Mouse (Mus musculus): Measurements from ENCODE around the gene Iqsec1.

Gene Iqsec1

DNA sequence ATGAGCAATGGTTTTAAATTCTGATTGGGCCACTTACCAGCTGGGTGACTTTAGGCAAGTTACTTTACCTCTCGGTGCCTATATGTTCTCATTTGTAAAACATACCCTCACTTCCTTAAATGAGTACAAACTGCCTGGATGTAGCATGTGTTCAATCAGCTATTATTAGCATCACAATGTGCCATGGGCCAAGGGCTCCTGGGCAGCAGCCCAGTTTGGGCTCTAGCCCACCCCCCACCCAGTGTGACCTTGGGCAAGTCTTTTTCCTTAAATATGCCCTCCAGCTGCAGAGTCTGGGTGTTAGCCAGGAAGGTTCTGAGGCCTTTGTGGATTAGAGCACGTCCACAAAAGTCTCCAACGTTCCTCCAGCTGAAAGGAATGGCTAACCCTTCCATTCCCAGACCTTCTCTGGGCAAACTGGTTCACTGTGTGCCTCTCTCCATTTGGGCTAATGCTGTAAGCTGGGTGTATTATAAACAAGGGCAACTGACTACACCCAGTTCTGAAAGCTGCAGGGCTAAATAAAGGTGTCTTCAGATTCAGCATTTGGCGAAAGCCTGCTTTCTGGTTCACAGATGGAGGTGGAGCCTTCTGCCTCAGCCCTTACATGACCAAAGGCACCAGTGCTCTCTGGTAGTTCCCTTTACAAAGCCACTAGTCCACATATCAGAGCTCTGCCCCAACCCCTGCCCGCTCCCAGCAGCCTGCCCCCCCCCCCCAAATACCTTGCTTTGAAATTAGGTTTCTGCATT is 101.3 kb downstream of the Iqsec1 start:
- DNase-seq (ENCODE audit: low spot score): no peak

GRCm38 (mm10) chr6:90885626-90886025 is 102.9 kb downstream of the Iqsec1 start:
- no peak for DNase-seq (ENCODE audit: low spot score)

- DNase-seq (ENCODE audit: low spot score): no peak
Measured at GRCm38 (mm10) chr6:90884631-90885030, 103.9 kb downstream of the Iqsec1 start.

DNA sequence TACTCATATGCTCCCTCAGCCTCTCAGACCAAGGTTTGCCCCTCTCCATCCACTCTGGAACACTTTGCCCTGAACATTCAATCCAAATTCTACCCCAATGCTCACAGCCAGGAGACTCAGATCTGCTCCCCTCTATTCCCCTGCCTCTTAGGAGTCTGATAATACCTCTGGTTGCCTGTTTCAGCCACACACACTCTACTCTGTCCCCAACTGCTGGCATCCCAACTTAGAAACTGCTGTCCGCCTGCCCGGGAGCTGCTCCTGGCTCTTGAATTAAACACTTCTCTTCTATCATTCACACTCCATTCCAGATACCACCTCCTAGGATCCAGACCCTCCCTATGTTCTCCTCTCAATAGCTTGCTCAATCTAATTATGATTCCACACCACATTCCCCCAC is 107.5 kb downstream of the Iqsec1 start:
- no peak for DNase-seq (ENCODE audit: low spot score)

GRCm38 (mm10) chr6:90880404-90880803 is 108.1 kb downstream of the Iqsec1 start:
- no peak for DNase-seq (ENCODE audit: low spot score)

GRCm38 (mm10) chr6:90871581-90871980 is 116.9 kb downstream of the Iqsec1 start:
- no peak for DNase-seq (ENCODE audit: low spot score)

DNA sequence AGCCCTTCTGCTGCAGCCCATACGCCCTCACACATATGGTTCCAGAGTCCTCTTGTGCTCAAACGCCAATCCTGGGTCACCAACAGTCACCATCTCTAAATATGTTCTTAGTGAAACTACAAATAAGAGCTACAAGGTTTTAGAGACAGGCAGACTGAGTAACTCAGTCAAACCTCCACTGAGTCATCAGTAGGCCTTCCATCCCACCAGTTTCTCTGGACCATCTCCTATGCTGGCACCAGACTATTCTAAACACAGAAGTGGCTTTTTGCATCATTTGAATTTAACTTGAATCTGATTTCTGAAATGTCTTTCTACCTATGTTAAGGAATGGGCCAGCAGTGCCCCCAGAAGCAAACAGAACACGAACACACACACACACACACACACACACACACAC is 120.5 kb downstream of the Iqsec1 start:
- no peak for DNase-seq (ENCODE audit: low spot score)

DNA sequence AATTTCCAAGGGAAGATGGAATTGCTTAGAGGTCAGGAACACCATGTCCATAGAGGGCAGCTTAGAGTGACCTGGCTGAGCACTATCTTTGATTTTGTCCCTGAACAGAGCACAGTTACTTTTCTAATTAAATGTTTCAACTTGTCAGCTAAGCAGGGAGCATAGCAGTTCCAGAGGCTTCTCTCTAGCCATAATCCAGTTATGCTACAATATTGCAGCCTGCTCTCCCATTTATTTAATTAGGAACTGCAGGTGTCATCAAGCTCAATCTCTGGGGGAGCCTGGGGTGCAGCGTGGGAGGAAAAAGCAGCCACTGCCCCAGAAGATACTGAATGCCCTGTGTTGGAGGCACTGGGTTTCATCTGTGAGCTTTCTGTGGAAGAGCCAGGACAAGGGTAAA is 127.1 kb downstream of the Iqsec1 start:
- no peak for DNase-seq (ENCODE audit: low spot score)

- DNase-seq (ENCODE audit: low spot score): no peak
Measured at GRCm38 (mm10) chr6:90857844-90858243, 130.6 kb downstream of the Iqsec1 start.

DNA sequence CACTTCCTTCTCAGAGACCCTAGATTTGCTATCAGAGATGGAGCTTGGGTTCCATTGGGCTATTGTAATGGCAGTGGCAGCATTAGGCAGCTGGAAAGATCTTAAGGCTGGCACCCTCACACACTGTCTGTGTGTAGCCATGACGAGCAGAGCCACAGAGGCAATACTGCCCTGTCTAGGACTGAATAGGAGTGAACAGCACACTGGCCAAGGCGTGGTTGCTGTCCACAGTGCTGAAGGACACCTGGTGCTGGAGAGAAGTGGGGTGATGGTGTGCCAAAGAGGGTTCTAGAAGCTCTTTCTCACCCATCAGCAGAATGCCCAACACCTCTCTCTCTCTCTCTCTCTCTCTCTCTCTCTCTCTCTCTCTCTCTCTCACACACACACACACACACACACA is 136.1 kb downstream of the Iqsec1 start:
- DNase-seq (ENCODE audit: low spot score): no peak

GRCm38 (mm10) chr6:90848068-90848467 is 140.4 kb downstream of the Iqsec1 start:
- DNase-seq (ENCODE audit: low spot score): no peak

GRCm38 (mm10) chr6:90847523-90847922 is 141.0 kb downstream of the Iqsec1 start:
- DNase-seq (ENCODE audit: low spot score): no peak

GRCm38 (mm10) chr6:90839972-90840371 is 148.5 kb downstream of the Iqsec1 start:
- DNase-seq (ENCODE audit: low spot score): no peak

- DNase-seq (ENCODE audit: low spot score): no peak
Measured at GRCm38 (mm10) chr6:90836749-90837148, 151.7 kb downstream of the Iqsec1 start.

DNA sequence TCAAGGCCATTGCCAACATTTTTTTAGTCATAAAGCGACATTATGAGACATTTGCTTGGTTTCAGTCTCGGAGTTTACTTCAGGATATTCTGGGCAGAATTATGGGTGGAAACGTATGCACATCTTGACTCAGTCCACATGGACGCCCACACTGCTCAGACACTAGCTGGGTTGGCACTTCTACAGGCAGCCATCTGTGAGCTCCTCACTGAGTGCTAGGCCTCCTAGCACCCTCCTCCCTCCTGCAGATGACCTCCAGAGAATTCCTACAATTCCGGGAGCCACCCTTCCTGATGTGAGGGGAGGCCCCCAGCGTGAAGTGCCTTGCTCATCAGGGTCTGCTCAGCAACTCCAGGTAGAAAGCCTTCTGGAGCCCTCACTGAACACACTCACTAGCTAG is 158.9 kb downstream of the Iqsec1 start:
- DNase-seq (ENCODE audit: low spot score): no peak

GRCm38 (mm10) chr6:90825063-90825462 is 163.4 kb downstream of the Iqsec1 start:
- no peak for DNase-seq (ENCODE audit: low spot score)

GRCm38 (mm10) chr6:90823322-90823721 is 165.2 kb downstream of the Iqsec1 start:
- no peak for DNase-seq (ENCODE audit: low spot score)

DNA sequence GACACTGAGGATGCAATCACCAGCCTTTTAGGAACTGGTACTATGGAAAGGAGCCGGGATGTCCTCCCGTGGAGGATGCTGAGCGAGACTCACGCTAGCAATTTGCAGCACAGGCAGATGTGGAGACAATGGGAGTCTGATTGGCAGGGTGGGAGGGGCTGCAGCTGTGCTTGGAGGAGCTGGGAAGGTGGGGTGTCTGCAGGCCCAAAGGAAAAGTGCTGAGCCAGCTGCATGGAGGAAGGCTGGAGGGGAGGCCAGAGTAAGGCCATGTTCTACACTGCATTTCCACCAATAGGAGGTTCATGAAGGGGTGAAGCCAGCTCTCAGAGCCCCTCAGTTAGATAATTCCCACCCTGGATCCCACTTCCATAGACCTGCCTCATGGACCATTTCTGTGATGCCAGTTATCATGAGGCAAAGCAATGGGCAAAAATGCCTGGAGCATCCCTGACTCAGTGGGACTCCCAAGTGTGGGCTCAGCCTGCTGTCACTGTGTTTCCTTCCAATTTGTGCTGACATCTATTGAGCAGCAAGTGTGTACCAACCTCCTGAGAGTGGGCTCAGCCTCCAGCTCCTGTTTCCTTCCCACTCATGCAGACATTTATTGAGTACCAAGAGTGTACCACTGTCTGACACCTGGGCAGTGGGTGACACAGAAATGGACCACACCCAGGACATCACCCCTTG is 166.4 kb downstream of the Iqsec1 start:
- no peak for DNase-seq (ENCODE audit: low spot score)

GRCm38 (mm10) chr6:90819880-90820279 is 168.6 kb downstream of the Iqsec1 start:
- no peak for DNase-seq (ENCODE audit: low spot score)

- no peak for DNase-seq (ENCODE audit: low spot score)
Measured at GRCm38 (mm10) chr6:90818956-90819355, 169.5 kb downstream of the Iqsec1 start.

- no peak for DNase-seq (ENCODE audit: low spot score)
Measured at GRCm38 (mm10) chr6:90816551-90816950, 171.9 kb downstream of the Iqsec1 start.

DNA sequence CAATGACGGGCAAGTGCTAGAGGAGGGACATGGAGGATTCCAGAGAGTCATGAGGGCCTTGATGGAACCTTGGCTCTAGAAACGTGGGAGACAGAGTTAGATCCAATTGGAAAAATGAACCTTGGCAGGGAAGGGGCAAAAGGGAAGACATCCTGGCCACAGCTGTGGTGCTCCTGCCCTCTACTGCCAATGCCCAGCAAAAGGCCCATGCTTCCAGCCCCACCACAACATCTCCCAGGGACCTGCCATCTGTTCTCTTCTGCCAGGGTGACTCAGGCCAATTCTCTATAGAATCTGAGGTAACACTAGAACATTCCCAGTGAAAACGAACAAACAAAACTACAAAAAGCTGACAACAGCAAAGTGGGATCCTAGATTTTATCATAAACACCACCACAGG is 173.1 kb downstream of the Iqsec1 start:
- DNase-seq (ENCODE audit: low spot score): no peak

- no peak for DNase-seq (ENCODE audit: low spot score)
Measured at GRCm38 (mm10) chr6:90813526-90813925, 175.0 kb downstream of the Iqsec1 start.

GRCm38 (mm10) chr6:90812584-90812983 is 175.9 kb downstream of the Iqsec1 start:
- no peak for DNase-seq (ENCODE audit: low spot score)
